Mouse (Mus musculus): ENCODE results near the gene Fermt1.

Gene Fermt1

GRCm38 (mm10) chr2:132861456-132861855 is 84.2 kb downstream of the Fermt1 start:
- DNase-seq (ENCODE audit: low spot score) = no peak

- DNase-seq (ENCODE audit: low spot score) = no peak
These were observed 85.3 kb downstream of the Fermt1 start for GRCm38 (mm10) chr2:132860435-132860834.

GRCm38 (mm10) chr2:132856333-132856732 is 89.4 kb downstream of the Fermt1 start:
- no peak for DNase-seq (ENCODE audit: low spot score)
